Mouse (Mus musculus) hindbrain, embryonic 15.5 days (tissue): ENCODE data around the gene Ms4a5. TPM values are rescaled to one million over a fixed set of nuclear protein-coding genes. Genes with fewer than 3 reads are reported as not detected.
A peak's percentile ranks its signal among the peaks of the same experiment; 100 is the strongest.
"Not testable (repeated sequence)": the region's sequence is repeated elsewhere in the genome, so short reads cannot be mapped to it uniquely, and the experiment has no call there.

Experiments
- ATAC-seq: fragments of 200-750 bp; cut with Nextera tagmentation; 2 replicates; pipeline ENCODE4 v1.8.0; 2017; ENCODE audit warnings: low read depth, moderate number of reproducible peaks, moderate TSS enrichment; ENCODE audit not compliant: low FRiP score
- H3K27ac ChIP-seq: fragments of 300-500 bp; sonication (generic); replicated peaks from 2 replicates; pipeline ENCODE4 v1.5.1; 2015; ENCODE audit warnings: mild to moderate bottlenecking, inconsistent platforms
- H3K27me3 ChIP-seq: fragments of 300-500 bp; sonication (generic); 2 replicates; pipeline ENCODE4 v1.6.1; 2015; ENCODE audit warnings: control low read depth, inconsistent platforms
- H3K36me3 ChIP-seq: fragments of 300-500 bp; sonication (generic); 2 replicates; pipeline ENCODE4 v1.6.1; 2015; ENCODE audit warnings: control low read depth, inconsistent platforms
- H3K4me1 ChIP-seq: fragments of 300-500 bp; sonication (generic); replicated peaks from 2 replicates; pipeline ENCODE4 v1.6.1; 2015; ENCODE audit warnings: control low read depth, inconsistent platforms
- H3K4me2 ChIP-seq: fragments of 300-500 bp; sonication (generic); 2 replicates; pipeline ENCODE4 v1.6.1; 2015; ENCODE audit warnings: moderate library complexity, mild to moderate bottlenecking, inconsistent platforms
- H3K4me3 ChIP-seq: fragments of 300-500 bp; sonication (generic); 2 replicates; pipeline ENCODE4 v1.5.1; 2015; ENCODE audit warnings: mild to moderate bottlenecking, inconsistent platforms
- H3K9ac ChIP-seq: fragments of 300-500 bp; sonication (generic); 2 replicates; pipeline ENCODE4 v1.6.1; 2015; ENCODE audit warnings: inconsistent platforms
- H3K9me3 ChIP-seq: fragments of 300-500 bp; sonication (generic); 2 replicates; pipeline ENCODE4 v1.6.1; 2016; ENCODE audit warnings: control low read depth, inconsistent platforms
- WGBS: fragments of 180-500 bp; shearing (Covaris S2); methylation state at CpG from one replicate; pipeline ENCODE4 v1.1.7; 2015; 5-methylcytosine and 5-hydroxymethylcytosine counted together
- polyA plus RNA-seq: library from polyadenylated mRNA; unstranded; fragments of >200 nt; fragmentation: Nextera tagmentation; extraction: Ambion mirVana; gene quantifications from 2 replicates; pipeline ENCODE4 v1.2.1, GENCODE M21; 2015

The Ms4a5 gene
- not detected in 2 replicates for polyA plus RNA-seq

DNA sequence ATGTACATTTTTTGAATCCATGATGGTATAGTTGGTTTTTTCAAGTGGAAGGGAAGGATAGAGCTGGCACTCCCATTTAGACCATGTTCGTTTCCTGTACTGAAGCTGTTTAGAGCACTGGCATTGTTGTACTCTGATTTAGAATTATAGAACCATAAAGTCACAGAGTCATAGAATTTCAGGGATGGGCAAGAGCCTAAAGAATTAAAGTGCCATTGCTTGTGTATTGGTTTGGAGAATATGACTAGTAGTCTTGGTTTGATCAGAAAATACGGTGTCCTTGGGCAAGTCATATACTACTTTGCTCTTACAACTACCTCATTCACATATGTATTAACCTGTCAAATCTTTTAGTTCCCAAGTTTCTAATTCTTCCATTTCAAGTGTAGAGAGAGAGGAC is at the start of gene Ms4a5:
Gene Ms4a5, minus strand, starts transcription at position 101 of the 400 bp plus-strand sequence.
- Histone ChIP-seq H3K4me3 (no peak within 1 kb of the TSS), H3K4me1 (no peaks in the 10 kb centered on the region), H3K27me3 (no peaks in the 10 kb centered on the region), H3K36me3 (no peaks in the 10 kb centered on the region), H3K9ac (no peak within 1 kb of the TSS), H3K27ac (no peak within 1 kb of the TSS), H3K4me2 (no peak within 1 kb of the TSS), H3K9me3 (no peaks in the 10 kb centered on the region)
- 92% methylated on average over 2 of the region's 2 CpGs for WGBS
- ATAC-seq, result no peak

DNA sequence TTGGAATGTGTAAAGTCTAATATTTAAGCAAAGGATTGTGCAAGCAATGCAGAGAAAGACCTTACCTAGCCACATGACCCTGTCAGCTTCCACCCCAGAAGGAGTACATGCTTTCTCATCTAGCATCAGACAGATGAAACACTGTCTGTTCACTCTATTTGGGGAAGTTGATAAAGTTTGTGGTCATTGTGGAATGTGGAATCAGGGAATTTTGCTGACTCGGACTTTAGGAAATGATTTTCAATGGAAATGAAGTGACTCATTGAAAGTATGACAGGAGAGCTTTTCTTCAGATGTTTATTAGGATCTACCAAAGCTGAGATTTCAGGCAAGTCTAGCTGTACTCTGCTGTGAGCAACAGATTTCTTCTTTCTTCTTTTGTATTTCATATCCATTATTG is 37.5 kb upstream of the Ms4a5 start:
- H3K9ac ChIP-seq, result no peak overlapping the region
- H3K36me3 ChIP-seq, result no peaks in the 10 kb centered on the region
- H3K4me1 ChIP-seq, result no peaks in the 10 kb centered on the region
- WGBS, result 89% methylated on average over 1 of the region's 1 CpGs
- H3K9me3 ChIP-seq, result no peaks in the 10 kb centered on the region
- no peak overlapping the region for H3K4me3 ChIP-seq
- no peak overlapping the region for H3K27ac ChIP-seq
- H3K4me2 ChIP-seq, result no peak overlapping the region
- ATAC-seq, result no peak
- no peaks in the 10 kb centered on the region for H3K27me3 ChIP-seq

DNA sequence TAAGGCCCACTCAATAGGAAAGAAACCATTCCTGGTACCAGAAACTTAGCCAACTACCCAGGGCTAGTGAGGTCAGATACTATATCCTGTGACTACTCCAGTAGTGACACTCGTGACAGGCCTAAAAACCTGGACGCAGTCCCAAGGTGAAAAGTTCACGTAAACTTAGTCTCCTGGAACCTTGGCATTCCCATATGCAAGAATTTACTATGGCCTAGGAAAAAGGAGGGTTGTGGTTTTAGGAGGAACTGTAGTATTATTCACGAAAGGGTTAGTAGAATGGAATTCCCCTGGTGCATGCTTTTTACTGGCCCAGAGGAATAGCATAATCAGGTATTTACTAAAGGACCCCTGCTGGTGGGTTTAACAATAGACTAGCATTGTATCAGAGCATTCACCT is 33.1 kb upstream of the Ms4a5 start:
- no peak overlapping the region for H3K4me3 ChIP-seq
- no peak overlapping the region for H3K27ac ChIP-seq
- no peak for ATAC-seq
- no peaks in the 10 kb centered on the region for H3K9me3 ChIP-seq
- H3K4me1 ChIP-seq, result no peaks in the 10 kb centered on the region
- H3K27me3 ChIP-seq, result no peaks in the 10 kb centered on the region
- H3K36me3 ChIP-seq, result no peaks in the 10 kb centered on the region
- WGBS, result 92% methylated on average over 4 of the region's 4 CpGs
- H3K9ac ChIP-seq, result no peak overlapping the region
- H3K4me2 ChIP-seq, result no peak overlapping the region

DNA sequence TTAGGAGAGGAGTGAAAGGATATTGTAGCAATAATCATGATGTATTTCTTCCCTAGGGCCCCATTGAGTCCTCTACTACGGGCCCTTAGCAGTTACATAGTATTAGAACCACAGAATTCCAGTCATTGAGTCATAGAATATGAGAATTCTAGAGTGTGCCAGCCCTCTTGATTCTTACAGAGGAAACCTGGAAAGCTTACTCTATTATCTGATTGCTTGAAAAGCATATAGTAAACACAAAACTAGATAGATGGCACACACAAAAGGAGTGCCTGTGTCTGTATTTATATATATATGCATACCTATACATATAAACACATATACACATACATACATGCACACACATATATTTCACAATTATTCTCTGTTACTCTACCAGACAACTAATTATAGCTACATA is 30.7 kb upstream of the Ms4a5 start, which contains the start of gene Ms4a14:
Gene Ms4a14, minus strand, starts transcription at position 101 of the 400 bp plus-strand sequence.
- Histone ChIP-seq H3K27ac (no peak within 1 kb of the TSS), H3K4me1 (no peaks in the 10 kb centered on the region), H3K4me3 (no peak within 1 kb of the TSS), H3K9me3 (no peaks in the 10 kb centered on the region), H3K9ac (no peak within 1 kb of the TSS), H3K27me3 (no peaks in the 10 kb centered on the region), H3K4me2 (no peak within 1 kb of the TSS), H3K36me3 (no peaks in the 10 kb centered on the region)
- WGBS, result 77% methylated on average over 1 of the region's 1 CpGs
- ATAC-seq, result no peak

DNA sequence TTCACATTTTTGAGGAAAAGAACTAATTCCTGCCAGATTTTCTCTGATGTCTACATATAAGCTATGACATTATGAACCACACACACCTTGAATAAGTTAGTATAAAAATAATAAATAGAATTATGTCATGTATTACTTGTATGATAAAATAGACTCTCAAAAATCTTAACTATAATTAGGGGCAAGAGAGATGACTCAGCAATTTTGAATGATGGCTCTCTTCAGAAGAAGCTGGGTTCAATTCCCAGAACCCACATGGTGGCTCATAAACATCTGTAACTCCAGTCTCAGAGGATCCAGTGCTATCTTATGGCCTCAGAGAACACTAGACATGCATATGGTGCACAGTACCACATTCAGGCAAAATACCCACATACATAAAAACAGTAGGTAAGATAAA is 25.2 kb upstream of the Ms4a5 start:
- Histone ChIP-seq H3K4me3 (no peak overlapping the region), H3K9ac (no peak overlapping the region), H3K27ac (no peak overlapping the region), H3K4me1 (no peaks in the 10 kb centered on the region), H3K9me3 (no peaks in the 10 kb centered on the region), H3K36me3 (no peaks in the 10 kb centered on the region), H3K4me2 (no peak overlapping the region), H3K27me3 (no peaks in the 10 kb centered on the region)
- ATAC-seq, result no peak

DNA sequence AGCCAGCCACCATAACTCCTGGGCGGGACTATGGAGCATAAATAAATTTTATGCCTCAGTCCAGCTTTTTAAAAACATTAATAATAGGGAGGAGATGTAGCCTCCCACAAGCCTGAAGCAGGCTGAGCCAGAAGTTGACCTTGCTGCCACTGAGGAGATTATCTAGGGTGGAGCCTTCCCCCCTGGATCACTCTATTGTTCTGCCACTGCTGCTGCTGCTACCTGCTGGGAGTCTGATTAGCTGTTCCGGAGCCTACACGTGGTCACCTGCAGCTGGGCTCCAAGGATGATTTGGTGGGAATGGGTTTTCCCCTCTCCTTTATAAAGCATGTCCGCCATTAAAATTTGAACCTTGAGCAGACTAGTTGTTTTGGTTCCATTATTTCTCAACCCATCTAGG is 15.9 kb upstream of the Ms4a5 start:
- H3K4me2 ChIP-seq, H3K27me3 ChIP-seq, H3K9ac ChIP-seq, H3K4me1 ChIP-seq, H3K9me3 ChIP-seq, H3K36me3 ChIP-seq, H3K27ac ChIP-seq, ATAC-seq, H3K4me3 ChIP-seq: not testable (repeated sequence)
- WGBS, result 49% methylated on average over 4 of the region's 4 CpGs

DNA sequence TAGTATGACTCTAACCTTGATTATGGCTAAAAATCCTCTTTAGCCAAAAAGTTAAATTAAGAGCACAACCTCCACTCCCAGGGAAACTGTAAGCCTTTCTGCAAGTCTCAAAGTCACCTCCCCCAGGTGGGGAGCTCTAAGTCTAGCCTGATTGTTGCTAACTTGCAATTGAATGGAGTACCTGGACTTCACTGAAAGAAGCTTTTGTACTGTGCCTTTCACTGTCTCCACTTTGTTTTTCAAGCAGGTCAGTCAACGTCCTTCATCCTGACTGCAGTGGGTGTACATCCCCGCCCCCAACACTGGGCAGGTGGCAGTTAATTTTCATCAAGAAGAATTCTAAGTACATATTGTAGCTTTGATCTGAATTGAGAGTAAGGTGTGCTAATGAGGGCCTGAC is 15.3 kb upstream of the Ms4a5 start:
- Histone ChIP-seq H3K9me3 (no peaks in the 10 kb centered on the region), H3K9ac (no peak overlapping the region), H3K4me2 (no peak overlapping the region), H3K27ac (no peak overlapping the region), H3K4me3 (no peak overlapping the region), H3K4me1 (no peaks in the 10 kb centered on the region), H3K36me3 (no peaks in the 10 kb centered on the region), H3K27me3 (no peaks in the 10 kb centered on the region)
- WGBS, result 40% methylated on average over 2 of the region's 2 CpGs
- ATAC-seq, result no peak

DNA sequence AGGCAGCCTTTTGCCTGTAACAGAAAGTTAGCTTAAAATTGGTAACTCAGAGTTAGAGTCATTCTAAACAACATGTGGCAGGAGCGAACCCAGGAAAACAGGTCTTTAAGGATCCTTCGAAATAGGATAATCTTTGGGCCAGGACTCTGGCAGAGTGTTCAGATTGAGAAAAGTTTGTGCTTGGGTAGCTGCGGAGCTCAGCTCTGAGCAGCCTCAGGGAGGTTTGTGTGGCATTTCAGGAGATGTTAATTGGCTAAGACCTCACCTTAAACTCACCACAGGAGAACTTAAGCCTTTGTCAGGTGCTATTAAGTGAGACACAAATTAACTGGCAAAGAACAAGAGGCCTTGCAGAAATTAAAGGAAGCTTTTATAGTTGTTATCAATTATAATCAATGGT is 9.9 kb upstream of the Ms4a5 start:
- not testable (repeated sequence) for H3K27ac ChIP-seq, H3K9me3 ChIP-seq, H3K9ac ChIP-seq, H3K27me3 ChIP-seq, ATAC-seq, H3K4me1 ChIP-seq, H3K36me3 ChIP-seq
- WGBS, result 21% methylated on average over 3 of the region's 3 CpGs
- peak overlapping the region; percentile 37; the same call in 1 of the 2 replicates for H3K4me3 ChIP-seq
- H3K4me2 ChIP-seq, result peak overlapping the region; percentile 55

DNA sequence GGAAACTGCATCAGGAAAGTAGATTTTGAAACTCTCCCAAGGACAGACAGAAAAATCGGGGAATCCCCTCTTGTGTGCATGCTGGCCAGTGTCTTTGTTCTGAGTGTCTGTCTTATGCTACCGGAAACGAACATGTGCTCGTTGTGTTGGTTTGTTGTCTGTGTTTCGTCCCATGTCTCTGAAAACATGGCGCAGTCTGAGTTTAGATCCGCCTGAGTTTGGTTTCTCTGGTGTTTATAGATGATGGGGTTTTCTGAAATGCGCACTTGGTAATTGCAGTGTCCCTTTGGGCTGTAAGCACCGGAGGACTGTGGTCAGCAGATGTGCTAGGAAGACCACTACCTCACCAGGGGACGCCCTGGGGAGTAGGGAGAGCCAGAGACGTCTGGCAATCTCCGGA is 9.3 kb upstream of the Ms4a5 start:
- no peaks in the 10 kb centered on the region for H3K4me1 ChIP-seq
- no peak for ATAC-seq
- no peak overlapping the region for H3K9ac ChIP-seq
- peak overlapping the region; percentile 37 for H3K4me3 ChIP-seq
- H3K27ac ChIP-seq, result no peak overlapping the region
- WGBS, result 15% methylated on average over 12 of the region's 12 CpGs
- H3K4me2 ChIP-seq, result peak overlapping the region; percentile 55
- no peaks in the 10 kb centered on the region for H3K36me3 ChIP-seq
- H3K9me3 ChIP-seq, result no peaks in the 10 kb centered on the region
- H3K27me3 ChIP-seq, result no peaks in the 10 kb centered on the region

DNA sequence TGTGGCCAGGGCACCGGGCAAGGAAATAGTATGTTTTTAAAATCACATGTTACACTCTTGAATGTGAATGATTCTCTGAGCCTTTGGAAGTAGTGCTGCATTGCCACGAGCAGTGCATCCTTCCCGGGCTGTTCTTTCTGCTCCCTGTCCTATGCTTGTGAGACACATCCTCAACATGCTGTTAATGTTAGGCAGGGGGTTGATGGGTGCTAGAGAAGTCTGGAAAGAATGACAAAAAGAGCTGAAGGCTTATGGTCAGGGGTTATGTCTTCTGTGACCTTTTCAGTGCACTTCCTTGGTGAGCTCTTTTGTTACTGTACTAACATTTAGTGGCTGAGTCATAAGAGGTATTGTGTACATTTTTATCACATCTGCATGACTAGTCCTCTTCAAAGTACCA is 3.5 kb downstream of the Ms4a5 start:
- Histone ChIP-seq H3K4me3 (no peak overlapping the region), H3K27me3 (no peaks in the 10 kb centered on the region), H3K4me2 (no peak overlapping the region), H3K4me1 (no peaks in the 10 kb centered on the region), H3K9me3 (no peaks in the 10 kb centered on the region), H3K9ac (no peak overlapping the region), H3K36me3 (no peaks in the 10 kb centered on the region), H3K27ac (no peak overlapping the region)
- no peak for ATAC-seq
- WGBS, result 91% methylated on average over 3 of the region's 3 CpGs

DNA sequence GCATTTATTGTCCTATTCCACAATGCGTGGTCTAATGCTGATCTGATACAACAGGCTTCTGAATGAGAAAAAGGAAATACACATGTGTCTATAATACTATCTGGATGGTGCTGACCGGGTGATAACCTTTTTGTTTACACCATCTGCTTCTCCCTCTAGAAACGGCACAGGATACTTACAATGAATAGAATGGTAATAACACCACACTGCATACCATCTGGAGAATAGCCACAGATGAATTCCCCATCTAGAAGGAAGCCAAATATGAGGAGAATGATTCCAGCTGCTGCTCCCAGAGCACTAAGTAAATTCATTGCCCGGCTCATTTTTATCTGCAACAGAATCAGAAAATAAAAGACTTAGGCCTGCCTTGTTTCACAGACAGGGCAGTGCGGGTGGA is 7.2 kb downstream of the Ms4a5 start:
- 63% methylated on average over 5 of the region's 5 CpGs for WGBS

DNA sequence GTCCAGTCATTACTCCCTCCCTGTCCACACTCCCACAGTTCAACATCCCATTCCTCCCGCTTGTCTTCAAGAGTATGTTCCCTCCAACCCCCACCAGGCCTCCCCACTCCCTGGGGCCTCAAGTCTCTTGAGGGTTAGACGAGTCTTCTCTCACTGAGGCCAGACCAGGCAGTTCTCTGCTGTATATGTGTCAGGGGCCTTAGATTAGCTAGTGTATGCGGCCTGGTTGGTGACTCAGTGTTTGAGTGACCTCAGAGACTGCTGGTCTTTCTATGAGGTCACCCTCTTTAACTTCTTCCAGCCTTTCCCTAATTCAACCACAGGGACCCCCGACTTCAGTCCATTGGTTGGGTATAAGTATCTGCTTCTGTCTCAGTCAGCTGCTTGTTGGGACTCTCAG is 16.7 kb downstream of the Ms4a5 start:
- ATAC-seq, result no peak
- H3K4me1 ChIP-seq, result no peaks in the 10 kb centered on the region
- no peak overlapping the region for H3K4me2 ChIP-seq
- no peak overlapping the region for H3K4me3 ChIP-seq
- H3K27me3 ChIP-seq, result no peaks in the 10 kb centered on the region
- H3K9me3 ChIP-seq, result no peaks in the 10 kb centered on the region
- no peak overlapping the region for H3K27ac ChIP-seq
- no peaks in the 10 kb centered on the region for H3K36me3 ChIP-seq
- WGBS, result 87% methylated on average over 4 of the region's 4 CpGs
- H3K9ac ChIP-seq, result no peak overlapping the region

More for the DNA sequence above, 7.2 kb downstream of the Ms4a5 start:
- Histone ChIP-seq H3K36me3 (no peaks in the 10 kb centered on the region), H3K9ac (no peak overlapping the region), H3K27me3 (no peaks in the 10 kb centered on the region), H3K4me1 (no peaks in the 10 kb centered on the region), H3K4me3 (no peak overlapping the region), H3K4me2 (no peak overlapping the region), H3K9me3 (no peaks in the 10 kb centered on the region), H3K27ac (no peak overlapping the region)
- peak; percentile 19; the same call in 1 of the 2 replicates for ATAC-seq

DNA sequence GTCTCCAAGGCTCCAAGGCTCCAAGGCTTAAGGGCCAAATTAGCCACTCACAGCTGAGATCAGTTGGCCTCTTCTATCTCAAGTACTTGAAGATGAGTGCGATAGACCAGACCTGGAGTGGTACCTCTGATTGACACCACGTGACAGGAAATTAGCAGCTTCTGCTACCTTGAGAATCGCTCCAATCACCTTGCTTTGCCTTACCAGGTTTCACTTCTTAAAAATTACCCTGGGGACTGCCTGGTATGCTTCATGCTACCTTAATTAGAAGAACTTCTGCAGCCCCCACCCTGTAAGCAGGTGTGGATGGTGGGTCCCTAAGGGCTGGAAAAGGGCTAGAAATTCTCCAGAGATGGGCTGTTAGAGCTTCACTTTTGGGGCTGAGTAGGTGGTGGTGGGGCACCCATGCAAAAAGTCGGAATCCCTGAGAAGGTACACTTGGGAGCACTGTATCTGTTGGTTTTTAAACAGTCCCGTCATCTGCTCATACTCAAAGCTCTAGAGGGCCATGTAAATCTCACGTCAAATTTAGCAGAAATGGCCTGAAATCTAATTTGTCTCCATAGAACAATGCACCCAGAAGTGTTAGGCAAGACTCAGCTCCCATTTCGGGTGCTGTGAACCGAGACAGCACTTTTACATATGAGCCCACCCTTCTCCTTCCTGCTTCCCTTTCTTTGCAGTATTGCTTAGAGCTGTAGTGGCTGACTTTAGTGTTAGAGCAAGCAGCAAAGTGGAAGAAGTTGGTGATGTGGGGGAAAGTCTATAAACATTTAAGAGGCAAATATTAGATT is 17.4 kb downstream of the Ms4a5 start, which contains the start of gene Ms4a1:
Gene Ms4a1, minus strand, starts transcription at position 190 of the 794 bp plus-strand sequence.
- Histone ChIP-seq H3K27ac (no peak within 1 kb of the TSS), H3K4me2 (no peak within 1 kb of the TSS), H3K4me3 (no peak within 1 kb of the TSS), H3K9me3 (no peaks in the 10 kb centered on the region), H3K36me3 (no peaks in the 10 kb centered on the region), H3K9ac (no peak within 1 kb of the TSS), H3K27me3 (no peaks in the 10 kb centered on the region), H3K4me1 (no peaks in the 10 kb centered on the region)
- ATAC-seq, result no peak
- WGBS, result 87% methylated on average over 8 of the region's 8 CpGs
